Mouse (Mus musculus): ENCODE data around the gene F9.

DNA sequence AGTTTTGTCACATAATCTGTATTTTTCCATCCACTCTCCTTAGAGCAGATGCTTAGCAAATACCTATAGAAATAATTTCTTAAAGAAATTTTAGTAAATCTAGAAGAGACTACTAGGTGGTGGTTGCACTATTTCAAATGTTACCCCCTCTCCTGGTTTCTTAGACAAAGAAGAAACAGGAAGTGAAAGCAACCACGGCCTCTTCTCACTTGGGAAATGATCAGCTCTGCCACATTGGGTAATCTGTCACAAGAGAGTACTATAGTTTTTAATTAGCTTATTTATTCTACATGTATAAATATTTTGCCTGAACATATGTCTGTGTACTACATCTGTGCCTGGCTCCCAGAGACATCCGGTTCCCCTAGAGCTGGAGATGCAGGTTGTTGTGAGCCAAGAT lies 22.3 kb downstream of the F9 start:
- no peak for TF ChIP-seq CTCF (IDR thresholded peaks at IDR 0.05; ENCODE audit: control insufficient read depth, insufficient read depth, insufficient read length)
- no peak for TF ChIP-seq USF1 (IDR thresholded peaks at IDR 0.05; ENCODE audit: low read depth)
- no peak for TF ChIP-seq MAX (IDR thresholded peaks at IDR 0.05)
- no peak for TF ChIP-seq MYOD1 (IDR thresholded peaks at IDR 0.05; ENCODE audit: control insufficient read depth, insufficient read length, low read depth)
- no peak for TF ChIP-seq CEBPB (IDR thresholded peaks at IDR 0.05; ENCODE audit: low read depth)
- TF ChIP-seq MYOG (IDR thresholded peaks at IDR 0.05; ENCODE audit: control insufficient read depth, extremely low read depth, insufficient read length) = no peak
- no peak for TF ChIP-seq FOSL1 (IDR thresholded peaks at IDR 0.05; ENCODE audit: insufficient read depth, low read length, poor library complexity, severe bottlenecking)

Data from C2C12 (cell line).